Mouse (Mus musculus): ENCODE data around the gene Rwdd2a.
"Not testable (repeated sequence)": the region's sequence is repeated elsewhere in the genome, so short reads cannot be mapped to it uniquely, and the experiment has no call there.

The Rwdd2a gene

GRCm38 (mm10) chr9:86592676-86593668, 21.2 kb downstream of the Rwdd2a start:
- no peak for DNase-seq (ENCODE audit: low spot score in 2 of 2)

GRCm38 (mm10) chr9:86594357-86594767, 22.6 kb downstream of the Rwdd2a start:
- not testable (repeated sequence) for DNase-seq (ENCODE audit: low spot score in 2 of 2)

GRCm38 (mm10) chr9:86596983-86597382, 25.2 kb downstream of the Rwdd2a start:
- DNase-seq (ENCODE audit: low spot score in 2 of 2): not testable (repeated sequence)

GRCm38 (mm10) chr9:86599723-86600303, 28.0 kb downstream of the Rwdd2a start:
- no peak for DNase-seq (ENCODE audit: low spot score in 2 of 2)

- DNase-seq (ENCODE audit: low spot score in 2 of 2): no peak
These were observed 34.0 kb downstream of the Rwdd2a start for GRCm38 (mm10) chr9:86605776-86606175.

- DNase-seq (ENCODE audit: low spot score in 2 of 2): no peak
These were observed 40.3 kb downstream of the Rwdd2a start for GRCm38 (mm10) chr9:86612091-86612490.

GRCm38 (mm10) chr9:86615765-86616164, 44.0 kb downstream of the Rwdd2a start:
- no peak for DNase-seq (ENCODE audit: low spot score in 2 of 2)

GRCm38 (mm10) chr9:86617837-86618492, 46.2 kb downstream of the Rwdd2a start:
- no peak for DNase-seq (ENCODE audit: low spot score in 2 of 2)

GRCm38 (mm10) chr9:86619341-86620139, 47.7 kb downstream of the Rwdd2a start:
- no peak for DNase-seq (ENCODE audit: low spot score in 2 of 2)

- DNase-seq (ENCODE audit: low spot score in 2 of 2): no peak
These were observed 50.3 kb downstream of the Rwdd2a start for GRCm38 (mm10) chr9:86622062-86622461.

- DNase-seq (ENCODE audit: low spot score in 2 of 2): peak in 1 of 2 experiments; percentile 14
These were observed 52.2 kb downstream of the Rwdd2a start for GRCm38 (mm10) chr9:86624039-86624438.
